Mouse (Mus musculus) spleen, adult 2 months (tissue): Measurements from ENCODE around the gene 4933428G20Rik.

ENCODE experiments used
- CTCF ChIP-seq: fragments of 200-500 bp; IDR thresholded peaks from 2 replicates; pipeline ENCODE4 v1.5.1; 2011; ENCODE audit warnings: mild to moderate bottlenecking, inconsistent platforms; ENCODE audit not compliant: insufficient read depth, insufficient read length, insufficient replicate concordance; ENCODE audit errors: extremely low read depth
- POLR2A ChIP-seq: fragments of 200-500 bp; IDR thresholded peaks from 2 replicates; pipeline ENCODE4 v1.6.1; 2011; ENCODE audit warnings: low read depth, low read length, inconsistent platforms

DNA sequence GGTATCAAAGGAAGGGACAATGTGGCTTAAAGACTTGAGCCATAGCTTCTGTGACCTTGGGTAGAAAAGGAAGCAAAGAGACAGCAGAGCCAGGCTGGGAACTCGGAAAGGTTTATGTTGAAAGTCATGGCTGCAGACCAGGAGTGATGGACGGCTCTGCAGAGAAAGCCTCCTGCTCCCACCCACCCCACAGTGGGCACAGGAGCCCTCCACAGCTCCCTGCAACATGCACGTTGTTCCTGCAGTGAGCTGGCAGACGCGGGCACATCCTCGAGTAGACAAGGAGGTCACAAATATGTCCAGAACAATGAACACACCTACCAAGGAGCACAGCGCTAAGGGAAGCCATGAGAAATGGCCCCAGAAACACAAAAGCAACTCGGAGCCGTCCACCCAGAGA is 43.7 kb upstream of the 4933428G20Rik start:
- TF ChIP-seq CTCF (no peak), POLR2A (no peak)
